Mouse (Mus musculus): Measurements from ENCODE around the gene Rnf5.
A peak's percentile ranks its signal among the peaks of the same experiment; 100 is the strongest.

Rnf5 gene

GRCm38 (mm10) chr17:34606186-34607039 lies 2.9 kb upstream of the Rnf5 start:
- DNase-seq (ENCODE audit: extremely low read depth, insufficient read length, low spot score), result peak; percentile 48

DNA sequence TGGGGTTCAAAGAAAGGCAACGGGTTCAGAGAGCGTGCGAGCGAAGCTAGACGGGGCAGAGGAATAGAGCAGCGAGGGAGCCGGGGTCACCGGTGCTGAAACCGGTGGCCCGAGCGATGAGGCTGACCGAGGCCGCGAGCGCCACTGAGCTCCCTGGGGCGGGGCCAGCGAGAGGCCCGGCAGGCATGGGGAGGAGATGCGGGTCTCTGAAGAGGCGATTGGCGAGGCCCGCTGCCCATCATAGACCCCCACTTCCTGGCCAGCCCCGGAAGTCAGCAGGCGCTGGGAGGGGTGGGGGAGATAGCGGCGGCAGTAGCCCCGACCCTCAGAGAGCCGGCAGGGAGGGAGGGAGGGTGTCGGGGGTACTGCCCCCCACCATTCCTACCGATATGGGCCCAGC lies 2.1 kb upstream of the Rnf5 start:
- peak; percentile 89 for DNase-seq (ENCODE audit: extremely low read depth, insufficient read length, low spot score)

- DNase-seq (ENCODE audit: extremely low read depth, insufficient read length, low spot score), result no peak
Observed at GRCm38 (mm10) chr17:34604511-34605237, 1.2 kb upstream of the Rnf5 start.

DNA sequence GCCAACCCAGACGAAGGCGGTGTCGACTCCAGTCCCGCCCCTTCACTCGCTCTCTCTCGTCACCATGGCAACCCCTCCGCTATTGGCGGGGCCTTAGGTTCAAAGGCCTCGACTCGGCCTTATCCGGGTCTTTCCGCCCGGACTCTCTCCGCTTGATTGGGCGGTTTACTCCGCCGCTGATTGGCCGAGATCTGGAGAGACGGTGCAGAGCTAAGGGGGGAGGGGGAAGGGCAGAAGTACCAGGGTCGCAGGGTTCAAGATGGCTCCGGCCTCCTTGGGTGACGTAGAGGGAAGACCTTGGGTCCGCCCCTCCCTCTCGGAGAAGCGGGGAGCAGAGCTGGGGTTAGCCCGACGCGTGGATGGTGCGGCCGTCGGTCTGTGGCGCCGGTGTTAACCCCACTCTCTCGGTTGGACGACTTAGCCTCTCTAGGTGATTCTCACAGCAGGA lies 595 bp upstream of the Rnf5 start, which contains the start of gene Agpat1:
Agpat1 (plus strand) TSS at position 202 of the 448 bp plus-strand sequence.
- peak; percentile 99 for DNase-seq (ENCODE audit: extremely low read depth, insufficient read length, low spot score)

GRCm38 (mm10) chr17:34601796-34602195 lies 1.7 kb downstream of the Rnf5 start:
- no peak for DNase-seq (ENCODE audit: extremely low read depth, insufficient read length, low spot score)

DNA sequence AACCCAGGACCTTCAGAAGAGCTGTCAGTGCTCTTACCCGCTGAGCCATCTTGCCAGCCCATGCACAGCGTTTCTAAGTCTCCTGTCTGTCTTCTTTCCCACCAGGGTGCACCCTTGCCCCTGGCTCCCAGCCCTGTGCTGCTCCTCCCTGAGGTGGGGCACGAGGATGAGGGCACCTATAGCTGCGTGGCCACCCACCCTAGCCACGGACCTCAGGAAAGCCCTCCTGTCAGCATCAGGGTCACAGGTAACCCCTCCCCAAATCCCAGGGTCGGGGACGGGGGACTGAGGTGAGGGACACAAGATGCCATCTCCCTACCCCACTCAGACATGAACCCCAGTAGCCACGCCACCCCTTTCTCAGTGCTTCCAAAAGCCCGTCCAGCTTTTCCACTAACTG lies 3.6 kb downstream of the Rnf5 start:
- no peak for DNase-seq (ENCODE audit: extremely low read depth, insufficient read length, low spot score)

DNA sequence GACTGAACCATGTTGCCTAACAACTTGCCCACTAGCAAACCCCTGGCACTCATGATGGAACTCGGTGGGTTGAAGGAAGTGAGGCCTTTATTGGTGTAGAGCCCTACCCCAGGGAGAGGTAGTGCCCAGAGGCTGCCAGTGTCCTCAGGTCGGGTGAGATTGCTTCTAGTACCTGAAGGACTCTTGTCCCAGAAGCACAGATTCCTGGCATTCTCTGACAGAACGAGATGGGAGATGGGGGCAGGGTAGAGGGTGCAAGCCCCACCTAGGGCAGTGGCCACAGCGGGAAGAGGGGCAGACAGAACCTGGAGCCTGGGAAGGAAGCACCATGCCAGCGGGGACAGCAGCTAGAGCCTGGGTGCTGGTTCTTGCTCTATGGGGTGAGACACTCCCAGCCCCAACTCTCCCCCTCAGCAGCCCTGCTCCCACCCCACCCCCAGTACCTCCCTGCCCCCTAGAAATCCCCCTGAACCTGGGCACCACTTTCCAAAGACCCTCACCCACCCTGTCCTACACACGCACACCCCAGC lies 5.9 kb downstream of the Rnf5 start, which contains the start of gene Ager:
Ager (plus strand) TSS at position 297 of the 530 bp plus-strand sequence.
- DNase-seq (ENCODE audit: extremely low read depth, insufficient read length, low spot score), result no peak

DNA sequence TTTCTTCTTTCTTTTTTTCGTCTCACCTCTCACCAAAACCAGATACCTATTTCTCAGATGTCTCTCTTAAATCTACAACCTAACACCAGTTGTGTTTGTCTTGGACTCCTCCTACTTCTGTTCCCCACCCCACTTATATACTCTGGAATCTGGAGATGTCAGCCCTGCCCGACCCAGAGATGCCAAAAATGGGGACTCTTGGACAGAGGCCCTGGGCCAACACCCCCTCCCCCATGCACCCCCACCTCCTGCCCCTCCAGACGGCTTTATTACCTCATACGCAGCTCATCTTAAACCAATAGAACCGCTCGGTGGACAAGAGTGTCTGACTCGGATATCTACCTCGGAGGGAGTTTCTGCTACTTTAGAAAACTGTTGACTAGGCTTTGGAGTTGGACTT lies 7.4 kb downstream of the Rnf5 start:
- no peak for DNase-seq (ENCODE audit: extremely low read depth, insufficient read length, low spot score)

- DNase-seq (ENCODE audit: extremely low read depth, insufficient read length, low spot score), result no peak
Observed at GRCm38 (mm10) chr17:34593752-34594525, 9.6 kb downstream of the Rnf5 start.

- no peak for DNase-seq (ENCODE audit: extremely low read depth, insufficient read length, low spot score)
Observed at GRCm38 (mm10) chr17:34592581-34593549, 10.6 kb downstream of the Rnf5 start.

GRCm38 (mm10) chr17:34591994-34592375 lies 11.5 kb downstream of the Rnf5 start:
- peak; percentile 78 for DNase-seq (ENCODE audit: extremely low read depth, insufficient read length, low spot score)

GRCm38 (mm10) chr17:34591029-34591993 lies 12.2 kb downstream of the Rnf5 start, which contains the start of gene Pbx2:
Pbx2 (plus strand) TSS chr17:34591266.
- DNase-seq (ENCODE audit: extremely low read depth, insufficient read length, low spot score), result no peak

GRCm38 (mm10) chr17:34590154-34590987 lies 13.1 kb downstream of the Rnf5 start:
- no peak for DNase-seq (ENCODE audit: extremely low read depth, insufficient read length, low spot score)

GRCm38 (mm10) chr17:34589681-34590101 lies 13.8 kb downstream of the Rnf5 start, which contains the start of gene Gpsm3:
Gpsm3 (plus strand) TSS chr17:34589806.
- DNase-seq (ENCODE audit: extremely low read depth, insufficient read length, low spot score), result no peak

- DNase-seq (ENCODE audit: extremely low read depth, insufficient read length, low spot score), result no peak
Observed at GRCm38 (mm10) chr17:34589206-34589605, 14.3 kb downstream of the Rnf5 start.

DNA sequence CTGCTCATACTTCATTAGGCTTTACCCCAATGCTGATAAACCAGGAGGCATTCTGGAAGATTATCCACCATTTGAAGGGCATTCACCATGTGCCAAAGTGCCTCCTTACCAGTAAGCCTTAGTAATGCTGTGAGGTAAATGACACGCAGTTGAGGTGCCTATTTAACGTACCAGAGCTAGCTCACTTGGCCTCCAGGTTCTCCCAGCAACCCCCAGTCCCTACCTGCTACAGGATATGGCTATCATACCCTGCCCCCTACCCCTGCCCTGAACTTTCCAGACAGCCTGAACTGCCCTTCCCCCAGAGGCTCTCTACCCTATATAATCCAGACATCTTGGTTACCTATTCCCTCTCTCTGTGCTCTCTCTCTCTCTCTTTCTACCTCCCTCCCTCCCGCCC lies 14.7 kb downstream of the Rnf5 start:
- DNase-seq (ENCODE audit: extremely low read depth, insufficient read length, low spot score), result no peak

- no peak for DNase-seq (ENCODE audit: extremely low read depth, insufficient read length, low spot score)
Observed at GRCm38 (mm10) chr17:34587814-34588213, 15.7 kb downstream of the Rnf5 start.
